Mouse (Mus musculus): ENCODE measurements at regions not wholly inside any gene's neighbourhood (a gene's known extent, or its start where the extent isn't known, plus 50 kb on each side); places are given as distances from the start of the nearest gene placed in this dataset.

GRCm38 (mm10) chr7:136588491-136588890, 305.9 kb upstream of the Mgmt start:
- Histone ChIP-seq H3K9ac (ENCODE audit: low read depth, low read length) (no peak overlapping the region), H3K4me1 (ENCODE audit: control insufficient read depth, insufficient read depth, low read length) (no peaks in the 10 kb centered on the region), H3K27me3 (ENCODE audit: control insufficient read depth, insufficient read depth, low read length) (no peaks in the 10 kb centered on the region), H3K79me2 (replicated peaks; ENCODE audit: control insufficient read depth, insufficient read depth, low read length) (no peaks in the 10 kb centered on the region), H3K36me3 (ENCODE audit: control insufficient read depth, insufficient read depth, low read length) (no peaks in the 10 kb centered on the region), H3K27ac (no peak overlapping the region), H3K4me3 (no peak overlapping the region)
- TF ChIP-seq POLR2A (IDR thresholded peaks at IDR 0.05; ENCODE audit: insufficient read depth, low read depth, low read length) (no peak), CTCF (IDR thresholded peaks at IDR 0.05) (no peak), EP300 (IDR thresholded peaks at IDR 0.05; ENCODE audit: insufficient read depth, low read depth, low read length) (no peak)
- intact Hi-C loops (cut with DNase I), result no loop called here
- no peak for DNase-seq
- WGBS, result 94% methylated on average over 6 of the region's 6 CpGs

- H3K27ac ChIP-seq, result no peak overlapping the region
- no peaks in the 10 kb centered on the region for H3K36me3 ChIP-seq (ENCODE audit: control insufficient read depth, insufficient read depth, low read length)
- no peak for DNase-seq
- no peaks in the 10 kb centered on the region for H3K4me1 ChIP-seq (ENCODE audit: control insufficient read depth, insufficient read depth, low read length)
- no peaks in the 10 kb centered on the region for H3K79me2 ChIP-seq (replicated peaks; ENCODE audit: control insufficient read depth, insufficient read depth, low read length)
- no peak overlapping the region for H3K4me3 ChIP-seq
- H3K9ac ChIP-seq (ENCODE audit: low read depth, low read length), result no peak overlapping the region
- intact Hi-C loops (cut with DNase I), result no loop called here
- TF ChIP-seq EP300 (IDR thresholded peaks at IDR 0.05; ENCODE audit: insufficient read depth, low read depth, low read length) (no peak), CTCF (IDR thresholded peaks at IDR 0.05) (peak; percentile 30)
- no peaks in the 10 kb centered on the region for H3K27me3 ChIP-seq (ENCODE audit: control insufficient read depth, insufficient read depth, low read length)
These were observed 303.5 kb upstream of the Mgmt start for GRCm38 (mm10) chr7:136590947-136591346.

- Histone ChIP-seq H3K4me1 (ENCODE audit: control insufficient read depth, insufficient read depth, low read length) (no peaks in the 10 kb centered on the region), H3K4me3 (no peak overlapping the region), H3K79me2 (replicated peaks; ENCODE audit: control insufficient read depth, insufficient read depth, low read length) (no peaks in the 10 kb centered on the region), H3K9ac (ENCODE audit: low read depth, low read length) (no peak overlapping the region), H3K27me3 (ENCODE audit: control insufficient read depth, insufficient read depth, low read length) (no peaks in the 10 kb centered on the region), H3K36me3 (ENCODE audit: control insufficient read depth, insufficient read depth, low read length) (no peaks in the 10 kb centered on the region), H3K27ac (no peak overlapping the region)
- WGBS, result 88% methylated on average over 7 of the region's 7 CpGs
- TF ChIP-seq EP300 (IDR thresholded peaks at IDR 0.05; ENCODE audit: insufficient read depth, low read depth, low read length), result no peak
- TF ChIP-seq CTCF (IDR thresholded peaks at IDR 0.05), result no peak
- TF ChIP-seq POLR2A (IDR thresholded peaks at IDR 0.05; ENCODE audit: insufficient read depth, low read depth, low read length), result no peak
- intact Hi-C loops (cut with DNase I), result no loop called here
- no peak for DNase-seq
These were observed 286.9 kb upstream of the Mgmt start for GRCm38 (mm10) chr7:136607278-136608120.

GRCm38 (mm10) chr7:136613496-136613895, 280.9 kb upstream of the Mgmt start:
- H3K79me2 ChIP-seq (replicated peaks; ENCODE audit: control insufficient read depth, insufficient read depth, low read length), result no peaks in the 10 kb centered on the region
- H3K4me3 ChIP-seq, result no peak overlapping the region
- H3K36me3 ChIP-seq (ENCODE audit: control insufficient read depth, insufficient read depth, low read length), result no peaks in the 10 kb centered on the region
- intact Hi-C loops (cut with DNase I), result no loop called here
- 59% methylated on average over 4 of the region's 4 CpGs for WGBS
- peak; percentile 24 to 51 for DNase-seq
- TF ChIP-seq POLR2A (IDR thresholded peaks at IDR 0.05; ENCODE audit: insufficient read depth, low read depth, low read length), result no peak
- no peak for TF ChIP-seq CTCF (IDR thresholded peaks at IDR 0.05)
- TF ChIP-seq EP300 (IDR thresholded peaks at IDR 0.05; ENCODE audit: insufficient read depth, low read depth, low read length), result no peak
- no peaks in the 10 kb centered on the region for H3K27me3 ChIP-seq (ENCODE audit: control insufficient read depth, insufficient read depth, low read length)
- no peaks in the 10 kb centered on the region for H3K4me1 ChIP-seq (ENCODE audit: control insufficient read depth, insufficient read depth, low read length)
- H3K27ac ChIP-seq, result no peak overlapping the region
- no peak overlapping the region for H3K9ac ChIP-seq (ENCODE audit: low read depth, low read length)

GRCm38 (mm10) chr7:136624496-136624895, 269.9 kb upstream of the Mgmt start:
- Histone ChIP-seq H3K4me1 (ENCODE audit: control insufficient read depth, insufficient read depth, low read length) (no peaks in the 10 kb centered on the region), H3K27ac (no peak overlapping the region), H3K4me3 (no peak overlapping the region), H3K27me3 (ENCODE audit: control insufficient read depth, insufficient read depth, low read length) (no peaks in the 10 kb centered on the region), H3K79me2 (replicated peaks; ENCODE audit: control insufficient read depth, insufficient read depth, low read length) (no peaks in the 10 kb centered on the region), H3K9ac (ENCODE audit: low read depth, low read length) (no peak overlapping the region), H3K36me3 (ENCODE audit: control insufficient read depth, insufficient read depth, low read length) (no peaks in the 10 kb centered on the region)
- TF ChIP-seq EP300 (IDR thresholded peaks at IDR 0.05; ENCODE audit: insufficient read depth, low read depth, low read length) (no peak), CTCF (IDR thresholded peaks at IDR 0.05) (no peak), POLR2A (IDR thresholded peaks at IDR 0.05; ENCODE audit: insufficient read depth, low read depth, low read length) (no peak)
- 73% methylated on average over 4 of the region's 4 CpGs for WGBS
- DNase-seq, result no peak
- intact Hi-C loops (cut with DNase I), result no loop called here

- Histone ChIP-seq H3K36me3 (ENCODE audit: control insufficient read depth, insufficient read depth, low read length) (no peaks in the 10 kb centered on the region), H3K4me1 (ENCODE audit: control insufficient read depth, insufficient read depth, low read length) (peaks cover 3% of the 10 kb centered on the region), H3K4me3 (no peak overlapping the region), H3K27me3 (ENCODE audit: control insufficient read depth, insufficient read depth, low read length) (no peaks in the 10 kb centered on the region), H3K9ac (ENCODE audit: low read depth, low read length) (no peak overlapping the region), H3K27ac (no peak overlapping the region), H3K79me2 (replicated peaks; ENCODE audit: control insufficient read depth, insufficient read depth, low read length) (no peaks in the 10 kb centered on the region)
- DNase-seq, result peak; percentile 28 to 41
- WGBS, result 8% methylated on average over 3 of the region's 3 CpGs
- intact Hi-C loops (cut with DNase I), result no loop called here
- 0 out of 2 replicates have a peak, but pooled peaks have one; percentile 10 for TF ChIP-seq CTCF (IDR thresholded peaks at IDR 0.05)
- no peak for TF ChIP-seq EP300 (IDR thresholded peaks at IDR 0.05; ENCODE audit: insufficient read depth, low read depth, low read length)
- no peak for TF ChIP-seq POLR2A (IDR thresholded peaks at IDR 0.05; ENCODE audit: insufficient read depth, low read depth, low read length)
These were observed 263.3 kb upstream of the Mgmt start for GRCm38 (mm10) chr7:136631089-136631488.
